Mouse (Mus musculus) ES-E14 (cell line): Measurements from ENCODE around the gene Rsph1. TPM values are rescaled to one million over a fixed set of nuclear protein-coding genes. Genes with fewer than 3 reads are reported as not detected.

Source experiments
- DNase-seq: peaks from one replicate; pipeline ENCODE4 v3.0.0-alpha.2; 2013; ENCODE audit warnings: low read depth, low spot score
- H3K27ac ChIP-seq: 2 replicates; pipeline ENCODE4 v1.5.1; 2012; ENCODE audit warnings: low read depth, mild to moderate bottlenecking, low read length, moderate library complexity, mixed read lengths; ENCODE audit not compliant: poor library complexity, insufficient read depth, severe bottlenecking
- H3K36me3 ChIP-seq: 2 replicates; pipeline ENCODE4 v1.6.1; 2012; ENCODE audit warnings: mild to moderate bottlenecking, low read length, moderate library complexity, mixed read lengths; ENCODE audit not compliant: control insufficient read depth, poor library complexity, insufficient read depth, severe bottlenecking
- H3K4me1 ChIP-seq, 2 experiments: fragments of 150-350 bp in 1 of 2; sonication (generic) in 1 of 2; 2 replicates each; pipeline ENCODE4 v1.6.1; 2012; ENCODE audit warnings: low read length in 2 of 2, mild to moderate bottlenecking in 1 of 2, mixed read lengths in 1 of 2; ENCODE audit not compliant: control insufficient read depth in 2 of 2, insufficient read depth in 2 of 2, poor library complexity in 1 of 2
- H3K4me3 ChIP-seq, 2 experiments: fragments of 150-350 bp in 1 of 2; sonication (generic) in 1 of 2; 2 replicates each; pipeline ENCODE4 v1.5.1; 2012; ENCODE audit warnings: low read length in 2 of 2, low read depth in 1 of 2, mild to moderate bottlenecking in 1 of 2, mixed read lengths in 1 of 2; ENCODE audit not compliant: insufficient read depth in 1 of 2, poor library complexity in 1 of 2, severe bottlenecking in 1 of 2
- H3K9ac ChIP-seq: 2 replicates; pipeline ENCODE4 v1.6.1; 2012; ENCODE audit warnings: low read depth, mild to moderate bottlenecking, low read length, mixed read lengths; ENCODE audit not compliant: poor library complexity, insufficient read depth, severe bottlenecking
- H3K9me3 ChIP-seq: fragments of 150-350 bp; sonication (generic); 2 replicates; pipeline ENCODE4 v1.6.1; 2012; ENCODE audit warnings: low read depth, mild to moderate bottlenecking, low read length; ENCODE audit not compliant: control insufficient read depth, insufficient read depth
- CHD2 ChIP-seq: IDR thresholded peaks from 2 replicates; pipeline ENCODE4 v1.6.1; 2014; ENCODE audit warnings: mild to moderate bottlenecking, low read depth, low read length, inconsistent platforms
- HCFC1 ChIP-seq: IDR thresholded peaks from 2 replicates; pipeline ENCODE4 v1.6.1; 2012; ENCODE audit warnings: low read length, inconsistent platforms, borderline replicate concordance; ENCODE audit not compliant: insufficient read depth
- MAFK ChIP-seq: IDR thresholded peaks from 2 replicates; pipeline ENCODE4 v1.6.1; 2014; ENCODE audit warnings: mild to moderate bottlenecking, low read depth, low read length, inconsistent platforms; ENCODE audit not compliant: insufficient read depth
- ZC3H11A ChIP-seq: IDR thresholded peaks from 2 replicates; pipeline ENCODE4 v1.6.1; 2012; ENCODE audit warnings: low read depth, mild to moderate bottlenecking, inconsistent platforms, low read length, borderline replicate concordance
- ZNF384 ChIP-seq: IDR thresholded peaks from 2 replicates; pipeline ENCODE4 v1.6.1; 2012; ENCODE audit warnings: low read depth, low read length, inconsistent platforms
- in situ Hi-C, 2 experiments: fragments of 600-800 bp; cut with MboI; formaldehyde crosslinking; loops; one replicate each; pipeline ENCODE4 v1.15.1; 2025; ENCODE audit warnings: low sequenced_read_pairs in 2 of 2, inconsistent platforms in 1 of 2; ENCODE audit not compliant: unreplicated experiment in 2 of 2
- total RNA-seq: library from RNA; depleted of rRNA; stranded (reverse); fragments of 300-350 nt; gene quantifications from 2 replicates; pipeline ENCODE4 v1.2.3, GENCODE M21; 2012

Rsph1 gene
- total RNA-seq, 1 experiment = 1.9 TPM

- no peak overlapping the region for H3K9ac ChIP-seq
- in situ Hi-C loops = no loop called here
- H3K9me3 ChIP-seq = no peaks in the 10 kb centered on the region
- DNase-seq = no peak
- no peak overlapping the region for H3K4me3 ChIP-seq
- TF ChIP-seq MAFK (no peak), HCFC1 (no peak), ZNF384 (no peak), ZC3H11A (no peak), CHD2 (no peak)
- H3K36me3 ChIP-seq = no peaks in the 10 kb centered on the region
- H3K27ac ChIP-seq = no peak overlapping the region
- peaks cover 2 to 33% of the 10 kb centered on the region in 2 experiments for H3K4me1 ChIP-seq
Observed at GRCm38 (mm10) chr17:31266321-31266950, 10.7 kb downstream of the Rsph1 start.

- no peak for TF ChIP-seq MAFK
- TF ChIP-seq ZC3H11A = no peak
- no peak for TF ChIP-seq CHD2
- TF ChIP-seq HCFC1 = no peak
- TF ChIP-seq ZNF384 = no peak
- Histone ChIP-seq H3K4me3 (no peak overlapping the region), H3K4me1 (peaks cover 3 to 30% of the 10 kb centered on the region in 2 experiments), H3K9ac (no peak overlapping the region), H3K9me3 (no peaks in the 10 kb centered on the region), H3K36me3 (no peaks in the 10 kb centered on the region), H3K27ac (peak overlapping the region; percentile 91)
- in situ Hi-C loops = no loop called here
- DNase-seq = no peak
Observed at GRCm38 (mm10) chr17:31265831-31266230, 11.4 kb downstream of the Rsph1 start.

GRCm38 (mm10) chr17:31265171-31265572 is 12.0 kb downstream of the Rsph1 start:
- no peaks in the 10 kb centered on the region for H3K36me3 ChIP-seq
- H3K4me1 ChIP-seq = peaks cover 5 to 32% of the 10 kb centered on the region in 2 experiments
- TF ChIP-seq ZNF384 = no peak
- TF ChIP-seq HCFC1 = no peak
- TF ChIP-seq MAFK = no peak
- no peak for TF ChIP-seq CHD2
- no peak for TF ChIP-seq ZC3H11A
- in situ Hi-C loops = no loop called here
- H3K9ac ChIP-seq = no peak overlapping the region
- no peak overlapping the region for H3K4me3 ChIP-seq
- no peaks in the 10 kb centered on the region for H3K9me3 ChIP-seq
- peak overlapping the region; percentile 91 for H3K27ac ChIP-seq
- no peak for DNase-seq

- Histone ChIP-seq H3K27ac (peak overlapping the region; percentile 91), H3K9me3 (no peaks in the 10 kb centered on the region), H3K36me3 (no peaks in the 10 kb centered on the region), H3K4me1 (peaks cover 5 to 34% of the 10 kb centered on the region in 2 experiments), H3K4me3 (no peak overlapping the region; a peak in 1 of 4 replicates), H3K9ac (no peak overlapping the region)
- no peak for TF ChIP-seq ZC3H11A
- in situ Hi-C loops = no loop called here
- no peak for DNase-seq
Observed at GRCm38 (mm10) chr17:31264372-31264771, 12.8 kb downstream of the Rsph1 start.

GRCm38 (mm10) chr17:31263770-31264169 is 13.4 kb downstream of the Rsph1 start:
- no peak overlapping the region for H3K9ac ChIP-seq
- in situ Hi-C loops = no loop called here
- H3K4me3 ChIP-seq = no peak overlapping the region
- H3K4me1 ChIP-seq = peaks cover 5 to 35% of the 10 kb centered on the region in 2 experiments
- no peaks in the 10 kb centered on the region for H3K36me3 ChIP-seq
- TF ChIP-seq ZNF384 (no peak), ZC3H11A (no peak), CHD2 (no peak), MAFK (no peak), HCFC1 (no peak)
- no peak for DNase-seq
- H3K9me3 ChIP-seq = no peaks in the 10 kb centered on the region
- peak overlapping the region; percentile 69; the same call in 1 of the 2 replicates for H3K27ac ChIP-seq
